In the genomic region with DNA sequence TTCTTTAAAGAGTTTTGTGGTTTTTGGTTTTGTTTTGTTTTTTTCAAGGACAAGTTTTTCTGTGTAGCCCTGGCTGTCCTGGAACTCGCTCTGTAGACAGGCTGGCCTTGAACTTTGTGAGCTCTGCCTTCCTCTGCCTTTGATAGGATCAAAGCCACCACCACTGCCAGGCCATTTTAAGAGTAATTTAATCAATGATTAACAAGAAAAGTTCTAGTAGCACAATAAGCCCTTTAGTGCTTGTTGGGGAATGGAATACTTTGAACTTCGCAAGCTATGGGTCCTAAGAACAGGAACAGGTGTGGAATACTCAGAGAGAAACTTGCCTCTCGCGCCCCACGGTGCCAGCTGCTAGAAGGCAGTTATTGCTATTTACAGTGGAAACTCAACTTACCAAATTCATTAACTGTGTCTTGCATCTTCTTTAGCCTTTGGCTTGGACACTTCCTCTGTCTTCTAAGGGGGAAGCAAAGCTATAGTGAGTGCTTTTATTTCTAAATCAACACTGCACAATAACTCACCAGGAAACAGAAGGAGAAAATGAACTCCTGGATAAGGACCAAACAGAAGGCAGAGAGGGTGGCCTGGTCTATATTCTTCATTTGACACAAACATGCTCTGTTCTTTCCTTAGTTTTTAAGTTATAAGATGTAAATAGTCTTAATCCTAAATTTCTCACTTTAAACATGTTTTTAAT, we compare ENCODE assay signal across 26 mouse cellular contexts. TPM values are rescaled to one million over a fixed set of nuclear protein-coding genes. Genes with fewer than 3 reads are reported as not detected.
DNase-seq lines count a peak whose midpoint lies in the region; ATAC-seq and TF ChIP-seq lines count a peak whose summit lies in the region.
"Had no signal": no experiment of that assay in that cellular context is flagged by ENCODE, and none has a peak within 500 bp of the region (broad histone marks: within the 10 kb centered on the region; RNA-seq: fewer than 3 reads in every experiment).

No protein-coding gene starts in this region.

- H3K9ac ChIP-seq in liver, adult 2 months (ENCODE audit: low read depth, low read length), result no peak overlapping the region
- no peak overlapping the region for H3K9ac ChIP-seq in liver, embryonic 12.5 days
- no peak overlapping the region for H3K9ac ChIP-seq in intestine, embryonic 15.5 days
- H3K9ac ChIP-seq: embryonic facial prominence, embryonic 12.5 days; heart, embryonic 12.5 days; hindbrain, embryonic 13.5 days; limb, embryonic 12.5 days; liver, postnatal 0 days; neural tube, embryonic 12.5 days had no signal

- no peaks in the 10 kb centered on the region for H3K27me3 ChIP-seq in liver, adult 2 months (ENCODE audit: control insufficient read depth, insufficient read depth, low read length)
- no peaks in the 10 kb centered on the region for H3K27me3 ChIP-seq in liver, embryonic 12.5 days (replicated peaks)
- H3K27me3 ChIP-seq in intestine, embryonic 15.5 days (replicated peaks), result no peaks in the 10 kb centered on the region
- H3K27me3 ChIP-seq: embryonic facial prominence, embryonic 12.5 days; heart, embryonic 12.5 days; hindbrain, embryonic 13.5 days; limb, embryonic 12.5 days; neural tube, embryonic 12.5 days had no signal

- ATAC-seq in liver, embryonic 12.5 days, result no peak
- peak; percentile 83 for ATAC-seq in intestine, embryonic 15.5 days
- ATAC-seq: forebrain, embryonic 14.5 days; liver, postnatal 0 days; midbrain, embryonic 16.5 days had no signal

- no peaks in the 10 kb centered on the region for H3K79me2 ChIP-seq in liver, adult 2 months (ENCODE audit: control insufficient read depth, insufficient read depth, low read length)

- H3K4me2 ChIP-seq in liver, embryonic 12.5 days, result no peak overlapping the region
- no peak overlapping the region for H3K4me2 ChIP-seq in intestine, embryonic 15.5 days (replicated peaks)
- H3K4me2 ChIP-seq: embryonic facial prominence, embryonic 12.5 days; heart, embryonic 12.5 days; hindbrain, embryonic 13.5 days; limb, embryonic 12.5 days; liver, embryonic 11.5 days; midbrain, embryonic 11.5 days; neural tube, embryonic 12.5 days had no signal

- H3K4me1 ChIP-seq in liver, adult 2 months (ENCODE audit: control insufficient read depth, insufficient read depth, low read length), result 0 out of 2 replicates have a peak, but pooled peaks cover 1% of the 10 kb centered on the region
- H3K4me1 ChIP-seq in liver, embryonic 12.5 days, result no peaks in the 10 kb centered on the region
- H3K4me1 ChIP-seq in intestine, embryonic 15.5 days (replicated peaks), result no peaks in the 10 kb centered on the region
- H3K4me1 ChIP-seq: embryonic facial prominence, embryonic 12.5 days; heart, embryonic 12.5 days; hindbrain, embryonic 13.5 days; neural tube, embryonic 12.5 days had no signal

- peaks cover 27% of the 10 kb centered on the region for H3K36me3 ChIP-seq in liver, adult 2 months (ENCODE audit: control insufficient read depth, insufficient read depth, low read length)
- peaks cover 43% of the 10 kb centered on the region for H3K36me3 ChIP-seq in liver, embryonic 12.5 days
- no peaks in the 10 kb centered on the region for H3K36me3 ChIP-seq in intestine, embryonic 15.5 days
- H3K36me3 ChIP-seq: hindbrain, embryonic 13.5 days; neural tube, embryonic 12.5 days had no signal

- WGBS in liver, adult 2 months, result 14% methylated on average over 5 of the region's 5 CpGs
- WGBS in liver, embryonic 12.5 days (ENCODE audit: insufficient replicate concordance), result 84% methylated on average over 5 of the region's 5 CpGs
- WGBS in intestine, embryonic 15.5 days, result 73% methylated on average over 5 of the region's 5 CpGs

- TF ChIP-seq POLR2A in liver, adult 2 months (IDR thresholded peaks at IDR 0.05; ENCODE audit: extremely low read depth, insufficient read depth, low read length), result no peak

- H3K4me3 ChIP-seq in liver, adult 2 months (ENCODE audit: insufficient read depth, low read depth, low read length), result no peak overlapping the region
- H3K4me3 ChIP-seq in liver, embryonic 12.5 days, result no peak overlapping the region
- no peak overlapping the region for H3K4me3 ChIP-seq in intestine, embryonic 15.5 days (replicated peaks)
- H3K4me3 ChIP-seq: embryonic facial prominence, embryonic 12.5 days; heart, adult 2 months; heart, embryonic 12.5 days; hindbrain, embryonic 13.5 days; limb, embryonic 12.5 days; myocyte; neural tube, embryonic 12.5 days had no signal

- H3K27ac ChIP-seq in liver, adult 2 months (replicated peaks; ENCODE audit: insufficient read depth, low read depth, low read length), result peak overlapping the region; percentile 27
- no peak overlapping the region for H3K27ac ChIP-seq in liver, embryonic 12.5 days
- no peak overlapping the region for H3K27ac ChIP-seq in intestine, embryonic 15.5 days
- H3K27ac ChIP-seq: embryonic facial prominence, embryonic 12.5 days; heart, adult 2 months; hindbrain, embryonic 13.5 days; limb, embryonic 12.5 days; neural tube, embryonic 12.5 days had no signal

- TF ChIP-seq CTCF in liver, adult 2 months (IDR thresholded peaks at IDR 0.05; ENCODE audit: low read depth, low read length), result no peak

- no peaks in the 10 kb centered on the region for H3K9me3 ChIP-seq in liver, embryonic 12.5 days (replicated peaks)
- no peaks in the 10 kb centered on the region for H3K9me3 ChIP-seq in intestine, embryonic 15.5 days
- H3K9me3 ChIP-seq: embryonic facial prominence, embryonic 12.5 days; heart, embryonic 12.5 days; hindbrain, embryonic 13.5 days; limb, embryonic 12.5 days; neural tube, embryonic 12.5 days had no signal

- peak; percentile 35 to 55 for DNase-seq in adrenal gland, adult (ENCODE audit: inconsistent age in 2 of 2, low spot score in 1 of 2)
- no peak for DNase-seq in adrenal gland, postnatal 10 days
- DNase-seq in liver, adult 2 months (ENCODE audit: extremely low read depth, low read depth, low spot score), result peak; percentile 89
- DNase-seq in left cerebral cortex, adult 18-20 months (ENCODE audit: low spot score in 2 of 2), result no peak
- DNase-seq in thymus, adult 18-20 months, result no peak
- DNase-seq: cerebellum, adult 8-10 months; embryo, embryonic 11 days; heart, adult 2 months; heart, postnatal 4 days; kidney, adult 8-10 months; kidney, postnatal 10 days; layer of hippocampus, adult 9-11 months; liver, postnatal 0 days; lung, postnatal 36 days had no signal

RNA-seq across cellular contexts. Expression of a gene that starts 56.3 kb away (rescaled TPM):
- total RNA-seq in adrenal gland, postnatal 10 days (2021), result 10 to 100 TPM; 60.2 to 61.3 TPM
- total RNA-seq in liver, adult 2 months (2014; rRNA removed), result 102 and 130 TPM in 2 replicates
- polyA plus RNA-seq in liver, adult 2 months (2012; rRNA removed), result 16.3 and 18.1 TPM in 2 replicates
- 14.4 and 19.1 TPM in 2 replicates for polyA plus RNA-seq in liver, embryonic 12.5 days (2016; fragmentation: Nextera tagmentation; extraction: Ambion mirVana)
- polyA plus RNA-seq in intestine, embryonic 15.5 days (2015; fragmentation: Nextera tagmentation; extraction: Ambion mirVana), result 33.8 and 42.3 TPM in 2 replicates
- 10 to 100 TPM in 1 of 2 experiments, 1 to 10 TPM in 1; 9.6 to 15.7 TPM for total RNA-seq in left cerebral cortex, adult 18-20 months (2021)

Comparison
In these comparisons a context has a peak if more than half of its experiments do, and no peak if none do; other contexts are left out.
1. DNase-seq: peak in adrenal gland, adult (2 of 2) and liver, adult 2 months (single experiment); none in adrenal gland, postnatal 10 days (single experiment), left cerebral cortex, adult 18-20 months (0 of 2) and thymus, adult 18-20 months (0 of 2).